16 mouse cellular contexts compared by ENCODE assay signal in genomic region chr17:46706375-46707089, GRCm38 (mm10). TPM values are rescaled to one million over a fixed set of nuclear protein-coding genes. Genes with fewer than 3 reads are reported as not detected.
DNase-seq lines count a peak whose midpoint lies in the region; ATAC-seq and TF ChIP-seq lines count a peak whose summit lies in the region.
"Had no signal": no experiment of that assay in that cellular context is flagged by ENCODE, and none has a peak within 500 bp of the region (broad histone marks: within the 10 kb centered on the region; RNA-seq: fewer than 3 reads in every experiment).

No protein-coding gene starts in this region.

- no peaks in the 10 kb centered on the region for H3K36me3 ChIP-seq in hindbrain, embryonic 15.5 days
- H3K36me3 ChIP-seq in hindbrain, embryonic 12.5 days = no peaks in the 10 kb centered on the region
- H3K36me3 ChIP-seq in midbrain, embryonic 12.5 days = no peaks in the 10 kb centered on the region
- H3K36me3 ChIP-seq in midbrain, postnatal 0 days (ENCODE audit: insufficient read depth, low read length) = no peaks in the 10 kb centered on the region
- H3K36me3 ChIP-seq: stomach, embryonic 15.5 days had no signal

- H3K4me3 ChIP-seq in hindbrain, embryonic 15.5 days = no peak overlapping the region
- no peak overlapping the region for H3K4me3 ChIP-seq in hindbrain, embryonic 12.5 days
- H3K4me3 ChIP-seq in midbrain, embryonic 12.5 days = no peak overlapping the region
- no peak overlapping the region for H3K4me3 ChIP-seq in midbrain, postnatal 0 days (ENCODE audit: low read depth, low read length)

- peak; percentile 90 for DNase-seq in heart, adult 11 months
- no peak for DNase-seq in heart, postnatal 10 days
- DNase-seq in midbrain, postnatal 0 days (ENCODE audit: low spot score) = no peak
- DNase-seq in lung, postnatal 25 days (ENCODE audit: low spot score) = peak; percentile 56
- no peak for DNase-seq in right cerebral cortex, postnatal 36 days (ENCODE audit: low spot score in 2 of 2)
- DNase-seq: gastrocnemius, postnatal 10 days; lung, embryonic 14.5 days; midbrain, embryonic 14.5 days; thymus, postnatal 14 days had no signal

- intact Hi-C loops in heart, postnatal 10 days (cut with DNase I) = loop anchor here (10.0 kb wide), 1 partner anchor 152 kb away; the partner anchor contains the start of gene Srf

- H3K9ac ChIP-seq in hindbrain, embryonic 15.5 days = no peak overlapping the region
- H3K9ac ChIP-seq in hindbrain, embryonic 12.5 days = no peak overlapping the region
- no peak overlapping the region for H3K9ac ChIP-seq in midbrain, embryonic 12.5 days (replicated peaks)
- no peak overlapping the region for H3K9ac ChIP-seq in midbrain, postnatal 0 days (replicated peaks; ENCODE audit: low read length, poor library complexity, severe bottlenecking)

- peaks cover 43% of the 10 kb centered on the region for H3K4me1 ChIP-seq in hindbrain, embryonic 15.5 days (replicated peaks)
- peaks cover 35% of the 10 kb centered on the region for H3K4me1 ChIP-seq in hindbrain, embryonic 12.5 days
- peaks cover 31% of the 10 kb centered on the region for H3K4me1 ChIP-seq in midbrain, embryonic 12.5 days
- peaks cover 17% of the 10 kb centered on the region for H3K4me1 ChIP-seq in midbrain, postnatal 0 days (ENCODE audit: insufficient read depth, low read length)

- H3K27ac ChIP-seq in hindbrain, embryonic 15.5 days (replicated peaks) = no peak overlapping the region
- no peak overlapping the region for H3K27ac ChIP-seq in hindbrain, embryonic 12.5 days
- no peak overlapping the region for H3K27ac ChIP-seq in midbrain, embryonic 12.5 days (replicated peaks)
- H3K27ac ChIP-seq in midbrain, postnatal 0 days (ENCODE audit: low read depth, low read length) = no peak overlapping the region
- H3K27ac ChIP-seq: stomach, embryonic 15.5 days had no signal

- H3K27me3 ChIP-seq in hindbrain, embryonic 15.5 days = no peaks in the 10 kb centered on the region
- no peaks in the 10 kb centered on the region for H3K27me3 ChIP-seq in hindbrain, embryonic 12.5 days
- H3K27me3 ChIP-seq in midbrain, embryonic 12.5 days = no peaks in the 10 kb centered on the region
- H3K27me3 ChIP-seq in midbrain, postnatal 0 days (ENCODE audit: insufficient read depth, low read length) = no peaks in the 10 kb centered on the region
- H3K27me3 ChIP-seq: stomach, embryonic 15.5 days had no signal

- WGBS in hindbrain, embryonic 15.5 days = 94% methylated on average over 14 of the region's 14 CpGs
- WGBS in hindbrain, embryonic 12.5 days = 94% methylated on average over 14 of the region's 14 CpGs
- 92% methylated on average over 14 of the region's 14 CpGs for WGBS in midbrain, embryonic 12.5 days
- WGBS in midbrain, postnatal 0 days = 94% methylated on average over 14 of the region's 14 CpGs

- H3K9me3 ChIP-seq in hindbrain, embryonic 15.5 days = no peaks in the 10 kb centered on the region
- H3K9me3 ChIP-seq in hindbrain, embryonic 12.5 days (replicated peaks) = no peaks in the 10 kb centered on the region
- no peaks in the 10 kb centered on the region for H3K9me3 ChIP-seq in midbrain, embryonic 12.5 days
- H3K9me3 ChIP-seq in midbrain, postnatal 0 days (ENCODE audit: low read length) = no peaks in the 10 kb centered on the region
- H3K9me3 ChIP-seq: stomach, embryonic 15.5 days had no signal

- ATAC-seq in hindbrain, embryonic 15.5 days (ENCODE audit: low FRiP score, low read depth) = no peak
- ATAC-seq in hindbrain, embryonic 12.5 days (ENCODE audit: low FRiP score) = no peak
- no peak for ATAC-seq in midbrain, embryonic 12.5 days (ENCODE audit: low FRiP score, low read depth)
- ATAC-seq in midbrain, postnatal 0 days (ENCODE audit: low FRiP score) = no peak
- ATAC-seq: forebrain, embryonic 14.5 days; inflammation-experienced regulatory T-cells, adult 6 months had no signal

- TF ChIP-seq CTCF in midbrain, postnatal 0 days (IDR thresholded peaks at IDR 0.05) = no peak

- peak overlapping the region; percentile 91; the same call in 1 of the 2 replicates for H3K4me2 ChIP-seq in hindbrain, embryonic 15.5 days
- H3K4me2 ChIP-seq in hindbrain, embryonic 12.5 days (replicated peaks) = no peak overlapping the region
- H3K4me2 ChIP-seq in midbrain, embryonic 12.5 days (replicated peaks) = peak overlapping the region; percentile 66; the same call in 1 of the 2 replicates
- no peak overlapping the region for H3K4me2 ChIP-seq in midbrain, postnatal 0 days (ENCODE audit: low read depth, low read length, poor library complexity, severe bottlenecking)

RNA-seq across cellular contexts. Expression of gene Ppp2r5d, which starts 1.6 kb away (rescaled TPM):
- 10 to 100 TPM; 36.5 to 38.5 TPM for total RNA-seq in heart, postnatal 10 days (2021)
- polyA plus RNA-seq in hindbrain, embryonic 15.5 days (2015; fragmentation: Nextera tagmentation; extraction: Ambion mirVana) = 101 and 109 TPM in 2 replicates
- 103 and 106 TPM in 2 replicates for polyA plus RNA-seq in hindbrain, embryonic 12.5 days (2016; fragmentation: Nextera tagmentation; extraction: Ambion mirVana)
- 111 and 113 TPM in 2 replicates for polyA plus RNA-seq in midbrain, embryonic 12.5 days (2016; fragmentation: Nextera tagmentation; extraction: Ambion mirVana)
- total RNA-seq in midbrain, postnatal 0 days (2014; rRNA removed) = 118 and 128 TPM in 2 replicates
- 94.1 and 103 TPM in 2 replicates for polyA plus RNA-seq in midbrain, postnatal 0 days (2015; fragmentation: Nextera tagmentation; extraction: Ambion mirVana)

RNA-seq across cellular contexts. Expression of gene Pex6, which starts 4.7 kb away (rescaled TPM):
- total RNA-seq in heart, postnatal 10 days (2021) = 10 to 100 TPM; 18.9 to 19.9 TPM
- 29.7 and 30.7 TPM in 2 replicates for polyA plus RNA-seq in hindbrain, embryonic 15.5 days (2015; fragmentation: Nextera tagmentation; extraction: Ambion mirVana)
- polyA plus RNA-seq in hindbrain, embryonic 12.5 days (2016; fragmentation: Nextera tagmentation; extraction: Ambion mirVana) = 33.9 and 38.0 TPM in 2 replicates
- polyA plus RNA-seq in midbrain, embryonic 12.5 days (2016; fragmentation: Nextera tagmentation; extraction: Ambion mirVana) = 33.7 and 36.0 TPM in 2 replicates
- 37.8 and 38.5 TPM in 2 replicates for total RNA-seq in midbrain, postnatal 0 days (2014; rRNA removed)
- polyA plus RNA-seq in midbrain, postnatal 0 days (2015; fragmentation: Nextera tagmentation; extraction: Ambion mirVana) = 17.6 and 18.3 TPM in 2 replicates

RNA-seq across cellular contexts. Expression of gene Gnmt, which starts 22.4 kb away (rescaled TPM):
- under 1 TPM; 0.32 to 0.93 TPM for total RNA-seq in heart, postnatal 10 days (2021)
- 0.86 and 1.9 TPM in 2 replicates for polyA plus RNA-seq in hindbrain, embryonic 15.5 days (2015; fragmentation: Nextera tagmentation; extraction: Ambion mirVana)
- polyA plus RNA-seq in hindbrain, embryonic 12.5 days (2016; fragmentation: Nextera tagmentation; extraction: Ambion mirVana) = 0.33 and 0.49 TPM in 2 replicates
- polyA plus RNA-seq in midbrain, embryonic 12.5 days (2016; fragmentation: Nextera tagmentation; extraction: Ambion mirVana) = 0.52 and 0.75 TPM in 2 replicates
- total RNA-seq in midbrain, postnatal 0 days (2014; rRNA removed) = 0.27 and 0.57 TPM in 2 replicates
- 0.88 and 1.5 TPM in 2 replicates for polyA plus RNA-seq in midbrain, postnatal 0 days (2015; fragmentation: Nextera tagmentation; extraction: Ambion mirVana)
- total RNA-seq: common myeloid progenitor, adult 5-6 weeks had no signal

RNA-seq across cellular contexts. Expression of gene Klhdc3, which starts 25.8 kb away (rescaled TPM):
- 100 to 1,000 TPM; 152 to 160 TPM for total RNA-seq in heart, postnatal 10 days (2021)
- polyA plus RNA-seq in hindbrain, embryonic 15.5 days (2015; fragmentation: Nextera tagmentation; extraction: Ambion mirVana) = 168 and 179 TPM in 2 replicates
- polyA plus RNA-seq in hindbrain, embryonic 12.5 days (2016; fragmentation: Nextera tagmentation; extraction: Ambion mirVana) = 139 and 141 TPM in 2 replicates
- 127 and 131 TPM in 2 replicates for polyA plus RNA-seq in midbrain, embryonic 12.5 days (2016; fragmentation: Nextera tagmentation; extraction: Ambion mirVana)
- 98.7 and 99.7 TPM in 2 replicates for total RNA-seq in midbrain, postnatal 0 days (2014; rRNA removed)
- polyA plus RNA-seq in midbrain, postnatal 0 days (2015; fragmentation: Nextera tagmentation; extraction: Ambion mirVana) = 185 and 192 TPM in 2 replicates

RNA-seq across cellular contexts. Expression of gene Mea1, which starts 27.9 kb away (rescaled TPM):
- total RNA-seq in heart, postnatal 10 days (2021) = 10 to 100 TPM; 62.3 to 67.2 TPM
- polyA plus RNA-seq in hindbrain, embryonic 15.5 days (2015; fragmentation: Nextera tagmentation; extraction: Ambion mirVana) = 291 and 302 TPM in 2 replicates
- 178 and 183 TPM in 2 replicates for polyA plus RNA-seq in hindbrain, embryonic 12.5 days (2016; fragmentation: Nextera tagmentation; extraction: Ambion mirVana)
- polyA plus RNA-seq in midbrain, embryonic 12.5 days (2016; fragmentation: Nextera tagmentation; extraction: Ambion mirVana) = 159 and 175 TPM in 2 replicates
- 130 and 171 TPM in 2 replicates for total RNA-seq in midbrain, postnatal 0 days (2014; rRNA removed)
- 314 and 362 TPM in 2 replicates for polyA plus RNA-seq in midbrain, postnatal 0 days (2015; fragmentation: Nextera tagmentation; extraction: Ambion mirVana)

Comparison
In these comparisons a context has a peak if more than half of its experiments do, and no peak if none do; other contexts are left out.
1. DNase-seq: peak in heart, adult 11 months (single experiment) and lung, postnatal 25 days (single experiment); none in heart, postnatal 10 days (0 of 2), midbrain, postnatal 0 days (single experiment) and right cerebral cortex, postnatal 36 days (0 of 2).
2. H3K4me2 ChIP-seq: peak in hindbrain, embryonic 15.5 days (single experiment) and midbrain, embryonic 12.5 days (single experiment); none in hindbrain, embryonic 12.5 days (single experiment) and midbrain, postnatal 0 days (single experiment).